Mouse (Mus musculus): ENCODE data around the gene Myo15b. TPM values are rescaled to one million over a fixed set of nuclear protein-coding genes. Genes with fewer than 3 reads are reported as not detected.
A peak's percentile ranks its signal among the peaks of the same experiment; 100 is the strongest.

Myo15b gene
- polyA plus RNA-seq, 1 experiment from 2014 or later = 0.12 TPM

GRCm38 (mm10) chr11:115838895-115839311 is 19.3 kb upstream of the Myo15b start:
- no peaks in the 10 kb centered on the region for H3K9me3 ChIP-seq (ENCODE audit: low read depth, low read length)
- no peak for ATAC-seq (ENCODE audit: insufficient read depth)
- H3K4me2 ChIP-seq = peak overlapping the region; percentile 15; the same call in 1 of the 2 replicates

GRCm38 (mm10) chr11:115839732-115840131 is 18.5 kb upstream of the Myo15b start:
- H3K9me3 ChIP-seq (ENCODE audit: low read depth, low read length) = no peaks in the 10 kb centered on the region
- H3K27ac ChIP-seq (ENCODE audit: low read depth) = peak overlapping the region; percentile 84; the same call in 1 of the 2 replicates
- no peaks in the 10 kb centered on the region for H3K27me3 ChIP-seq (ENCODE audit: insufficient read depth, low read length)
- H3K4me1 ChIP-seq (ENCODE audit: insufficient read depth) = peaks cover 45% of the 10 kb centered on the region
- no peak overlapping the region for H3K9ac ChIP-seq
- ATAC-seq (ENCODE audit: insufficient read depth) (no peak), DNase-seq (no peak)
- no peak overlapping the region for H3K4me3 ChIP-seq (ENCODE audit: low read depth, low read length)
- no peak for TF ChIP-seq CTCF (IDR thresholded peaks at IDR 0.05; ENCODE audit: low read depth)
- 51% methylated on average over 3 of the region's 3 CpGs for WGBS
- H3K4me2 ChIP-seq = no peak overlapping the region
- 0 out of 2 replicates have a peak, but pooled peaks cover 5% of the 10 kb centered on the region for H3K36me3 ChIP-seq (ENCODE audit: insufficient read depth)

More at GRCm38 (mm10) chr11:115838895-115839311, 19.3 kb upstream of the Myo15b start:
- Histone ChIP-seq H3K4me1 (ENCODE audit: insufficient read depth) (peaks cover 48% of the 10 kb centered on the region), H3K27me3 (ENCODE audit: insufficient read depth, low read length) (no peaks in the 10 kb centered on the region), H3K27ac (ENCODE audit: low read depth) (peak overlapping the region; percentile 85), H3K4me3 (ENCODE audit: low read depth, low read length) (no peak overlapping the region), H3K36me3 (ENCODE audit: insufficient read depth) (no peaks in the 10 kb centered on the region), H3K9ac (no peak overlapping the region)
- TF ChIP-seq CTCF (IDR thresholded peaks at IDR 0.05; ENCODE audit: low read depth) = no peak
- WGBS = 32% methylated on average over 4 of the region's 4 CpGs
- peak; percentile 39 for DNase-seq

GRCm38 (mm10) chr11:115841044-115841443 is 17.2 kb upstream of the Myo15b start:
- Histone ChIP-seq H3K9me3 (ENCODE audit: low read depth, low read length) (0 out of 2 replicates have a peak, but pooled peaks cover 3% of the 10 kb centered on the region), H3K4me1 (ENCODE audit: insufficient read depth) (peaks cover 45% of the 10 kb centered on the region), H3K9ac (no peak overlapping the region), H3K36me3 (ENCODE audit: insufficient read depth) (peaks cover 17% of the 10 kb centered on the region), H3K4me2 (no peak overlapping the region), H3K27me3 (ENCODE audit: insufficient read depth, low read length) (no peaks in the 10 kb centered on the region), H3K4me3 (ENCODE audit: low read depth, low read length) (no peak overlapping the region), H3K27ac (ENCODE audit: low read depth) (peak overlapping the region; percentile 87)
- DNase-seq (no peak), ATAC-seq (ENCODE audit: insufficient read depth) (no peak)
- WGBS = 81% methylated on average over 6 of the region's 6 CpGs
- peak; percentile 41 for TF ChIP-seq CTCF (IDR thresholded peaks at IDR 0.05; ENCODE audit: low read depth)

- 0 out of 2 replicates have a peak, but pooled peaks cover 3% of the 10 kb centered on the region for H3K9me3 ChIP-seq (ENCODE audit: low read depth, low read length)
- H3K36me3 ChIP-seq (ENCODE audit: insufficient read depth) = peaks cover 20% of the 10 kb centered on the region
- H3K27me3 ChIP-seq (ENCODE audit: insufficient read depth, low read length) = no peaks in the 10 kb centered on the region
- peak overlapping the region; percentile 21; the same call in 1 of the 2 replicates for H3K9ac ChIP-seq
- peak; percentile 71 for DNase-seq
- peak overlapping the region; percentile 87 for H3K27ac ChIP-seq (ENCODE audit: low read depth)
- H3K4me2 ChIP-seq = peak overlapping the region; percentile 24; the same call in 1 of the 2 replicates
- TF ChIP-seq CTCF (IDR thresholded peaks at IDR 0.05; ENCODE audit: low read depth) = no peak
- WGBS = 10% methylated on average over 6 of the region's 6 CpGs
- no peak overlapping the region for H3K4me3 ChIP-seq (ENCODE audit: low read depth, low read length)
- peaks cover 45% of the 10 kb centered on the region for H3K4me1 ChIP-seq (ENCODE audit: insufficient read depth)
- peak; percentile 75 for ATAC-seq (ENCODE audit: insufficient read depth)
Measured at GRCm38 (mm10) chr11:115841961-115842550, 16.1 kb upstream of the Myo15b start.

- TF ChIP-seq CTCF (IDR thresholded peaks at IDR 0.05; ENCODE audit: low read depth) = no peak
- Histone ChIP-seq H3K36me3 (ENCODE audit: insufficient read depth) (peaks cover 25% of the 10 kb centered on the region), H3K4me3 (ENCODE audit: low read depth, low read length) (no peak overlapping the region), H3K4me2 (no peak overlapping the region; the same call in 1 of the 2 replicates), H3K9ac (no peak overlapping the region), H3K9me3 (ENCODE audit: low read depth, low read length) (0 out of 2 replicates have a peak, but pooled peaks cover 3% of the 10 kb centered on the region), H3K4me1 (ENCODE audit: insufficient read depth) (peaks cover 40% of the 10 kb centered on the region), H3K27me3 (ENCODE audit: insufficient read depth, low read length) (no peaks in the 10 kb centered on the region), H3K27ac (ENCODE audit: low read depth) (peak overlapping the region; percentile 87)
- ATAC-seq (ENCODE audit: insufficient read depth) = no peak
- no peak for DNase-seq
- 70% methylated on average over 14 of the region's 14 CpGs for WGBS
Measured at GRCm38 (mm10) chr11:115843141-115843890, 14.9 kb upstream of the Myo15b start.

GRCm38 (mm10) chr11:115843891-115844239 is 14.3 kb upstream of the Myo15b start:
- ATAC-seq (ENCODE audit: insufficient read depth) = no peak
- no peak overlapping the region for H3K9ac ChIP-seq
- WGBS = 71% methylated on average over 5 of the region's 5 CpGs

GRCm38 (mm10) chr11:115844240-115844639 is 14.0 kb upstream of the Myo15b start:
- DNase-seq = no peak
- H3K4me2 ChIP-seq = no peak overlapping the region; the same call in 1 of the 2 replicates
- no peak overlapping the region for H3K4me3 ChIP-seq (ENCODE audit: low read depth, low read length)
- peaks cover 33% of the 10 kb centered on the region for H3K36me3 ChIP-seq (ENCODE audit: insufficient read depth)
- H3K27me3 ChIP-seq (ENCODE audit: insufficient read depth, low read length) = no peaks in the 10 kb centered on the region
- no peak for TF ChIP-seq CTCF (IDR thresholded peaks at IDR 0.05; ENCODE audit: low read depth)
- no peak overlapping the region for H3K9ac ChIP-seq
- H3K4me1 ChIP-seq (ENCODE audit: insufficient read depth) = peaks cover 36% of the 10 kb centered on the region
- 60% methylated on average over 8 of the region's 8 CpGs for WGBS
- 0 out of 2 replicates have a peak, but pooled peaks cover 3% of the 10 kb centered on the region for H3K9me3 ChIP-seq (ENCODE audit: low read depth, low read length)
- no peak for ATAC-seq (ENCODE audit: insufficient read depth)
- peak overlapping the region; percentile 50; the same call in 1 of the 2 replicates for H3K27ac ChIP-seq (ENCODE audit: low read depth)

More at GRCm38 (mm10) chr11:115843891-115844239, 14.3 kb upstream of the Myo15b start:
- H3K27me3 ChIP-seq (ENCODE audit: insufficient read depth, low read length) = no peaks in the 10 kb centered on the region
- H3K4me1 ChIP-seq (ENCODE audit: insufficient read depth) = peaks cover 39% of the 10 kb centered on the region
- peak overlapping the region; percentile 50 for H3K27ac ChIP-seq (ENCODE audit: low read depth)
- DNase-seq = peak; percentile 34
- peaks cover 30% of the 10 kb centered on the region for H3K36me3 ChIP-seq (ENCODE audit: insufficient read depth)
- 0 out of 2 replicates have a peak, but pooled peaks cover 3% of the 10 kb centered on the region for H3K9me3 ChIP-seq (ENCODE audit: low read depth, low read length)
- H3K4me3 ChIP-seq (ENCODE audit: low read depth, low read length) = no peak overlapping the region
- no peak overlapping the region; the same call in 1 of the 2 replicates for H3K4me2 ChIP-seq
- TF ChIP-seq CTCF (IDR thresholded peaks at IDR 0.05; ENCODE audit: low read depth) = no peak
